Comparison of ENCODE assay signal across 9 mouse cellular contexts in genomic region chr8:111034276-111034675, GRCm38 (mm10). TPM values are rescaled to one million over a fixed set of nuclear protein-coding genes. Genes with fewer than 3 reads are reported as not detected.
DNase-seq lines count a peak whose midpoint lies in the region; ATAC-seq and TF ChIP-seq lines count a peak whose summit lies in the region.
"Had no signal": no experiment of that assay in that cellular context is flagged by ENCODE, and none has a peak within 500 bp of the region (broad histone marks: within the 10 kb centered on the region; RNA-seq: fewer than 3 reads in every experiment).

No protein-coding gene starts in this region.

- 0 out of 2 replicates have a peak, but pooled peaks have one; percentile 8 for ATAC-seq in embryonic facial prominence, embryonic 12.5 days (ENCODE audit: insufficient number of reproducible peaks, insufficient read depth, low FRiP score, low TSS enrichment)
- peak; percentile 26; the same call in 1 of the 2 replicates for ATAC-seq in intestine, embryonic 14.5 days (replicated peaks; ENCODE audit: low FRiP score, low TSS enrichment, low read depth)
- no peak for ATAC-seq in lung, embryonic 16.5 days (ENCODE audit: low read depth)
- 0 out of 2 replicates have a peak, but pooled peaks have one; percentile 3 for ATAC-seq in stomach, postnatal 0 days (ENCODE audit: low FRiP score, low TSS enrichment)

- DNase-seq in embryo, embryonic 10 days (ENCODE audit: low spot score) = peak; percentile 53
- DNase-seq in embryo, embryonic 9.5 days (ENCODE audit: extremely low spot score) = no peak
- DNase-seq in intestine, embryonic 14.5 days (ENCODE audit: low spot score) = no peak
- DNase-seq in stomach, postnatal 0 days (ENCODE audit: low spot score) = peak; percentile 34
- DNase-seq in right cerebral cortex, postnatal 25 days = no peak

- no peaks in the 10 kb centered on the region for H3K27me3 ChIP-seq in ES-Bruce4 (ENCODE audit: control insufficient read depth, insufficient read depth, low read length, poor library complexity, severe bottlenecking)
- no peaks in the 10 kb centered on the region for H3K27me3 ChIP-seq in embryonic facial prominence, embryonic 12.5 days
- H3K27me3 ChIP-seq in intestine, embryonic 14.5 days (replicated peaks; ENCODE audit: control insufficient read depth, insufficient read depth, low read length) = no peaks in the 10 kb centered on the region
- H3K27me3 ChIP-seq in lung, embryonic 16.5 days (ENCODE audit: control insufficient read depth, insufficient read depth, low read depth, low read length) = no peaks in the 10 kb centered on the region; the same call in 1 of the 2 replicates
- no peaks in the 10 kb centered on the region for H3K27me3 ChIP-seq in stomach, postnatal 0 days (ENCODE audit: control insufficient read depth, insufficient read depth, low read length)
- H3K27me3 ChIP-seq: Patski had no signal

- H3K4me2 ChIP-seq in embryonic facial prominence, embryonic 12.5 days (replicated peaks) = peak overlapping the region; percentile 66
- H3K4me2 ChIP-seq in intestine, embryonic 14.5 days (ENCODE audit: low read length) = peak overlapping the region; percentile 79
- H3K4me2 ChIP-seq in lung, embryonic 16.5 days (ENCODE audit: low read depth, low read length) = peak overlapping the region; percentile 52
- H3K4me2 ChIP-seq in stomach, postnatal 0 days (replicated peaks; ENCODE audit: low read depth) = peak overlapping the region; percentile 72

- 20% methylated on average over 12 of the region's 12 CpGs for WGBS in embryonic facial prominence, embryonic 12.5 days
- WGBS in intestine, embryonic 14.5 days = 18% methylated on average over 12 of the region's 12 CpGs
- 10% methylated on average over 12 of the region's 12 CpGs for WGBS in lung, embryonic 16.5 days
- WGBS in stomach, postnatal 0 days = 17% methylated on average over 12 of the region's 12 CpGs

- H3K27ac ChIP-seq in ES-Bruce4 (ENCODE audit: insufficient read depth, low read length) = peak overlapping the region; percentile 83
- H3K27ac ChIP-seq in embryonic facial prominence, embryonic 12.5 days = peak overlapping the region; percentile 65
- peak overlapping the region; percentile 72 for H3K27ac ChIP-seq in intestine, embryonic 14.5 days (ENCODE audit: low read depth)
- H3K27ac ChIP-seq in lung, embryonic 16.5 days (ENCODE audit: low read length) = peak overlapping the region; percentile 60
- peak overlapping the region; percentile 75 for H3K27ac ChIP-seq in stomach, postnatal 0 days (replicated peaks)

- H3K9ac ChIP-seq in ES-Bruce4 (ENCODE audit: low read depth, poor library complexity, severe bottlenecking) = peak overlapping the region; percentile 94
- H3K9ac ChIP-seq in embryonic facial prominence, embryonic 12.5 days = peak overlapping the region; percentile 73
- H3K9ac ChIP-seq in intestine, embryonic 14.5 days (ENCODE audit: low read length) = peak overlapping the region; percentile 81
- peak overlapping the region; percentile 67 for H3K9ac ChIP-seq in lung, embryonic 16.5 days (ENCODE audit: low read length)
- H3K9ac ChIP-seq in stomach, postnatal 0 days (ENCODE audit: low read length) = peak overlapping the region; percentile 72

- peaks cover 40% of the 10 kb centered on the region for H3K36me3 ChIP-seq in ES-Bruce4 (ENCODE audit: control insufficient read depth, insufficient read depth, low read length, poor library complexity, severe bottlenecking)
- peaks cover 24% of the 10 kb centered on the region for H3K36me3 ChIP-seq in embryonic facial prominence, embryonic 12.5 days
- peaks cover 28% of the 10 kb centered on the region for H3K36me3 ChIP-seq in intestine, embryonic 14.5 days (ENCODE audit: control insufficient read depth, insufficient read depth, low read length)
- peaks cover 12% of the 10 kb centered on the region for H3K36me3 ChIP-seq in lung, embryonic 16.5 days (ENCODE audit: control insufficient read depth, insufficient read depth, low read length)
- peaks cover 5% of the 10 kb centered on the region; the same call in 1 of the 2 replicates for H3K36me3 ChIP-seq in stomach, postnatal 0 days (ENCODE audit: control insufficient read depth, insufficient read depth, low read length)

- TF ChIP-seq CTCF in ES-Bruce4 (IDR thresholded peaks at IDR 0.05; ENCODE audit: low read depth, low read length) = no peak
- TF ChIP-seq CTCF in stomach, postnatal 0 days (IDR thresholded peaks at IDR 0.05; ENCODE audit: low read depth) = no peak

- peak overlapping the region; percentile 92 for H3K4me3 ChIP-seq in ES-Bruce4 (ENCODE audit: low read depth, low read length)
- peak overlapping the region; percentile 77 for H3K4me3 ChIP-seq in embryonic facial prominence, embryonic 12.5 days
- H3K4me3 ChIP-seq in intestine, embryonic 14.5 days (ENCODE audit: low read depth, low read length) = peak overlapping the region; percentile 77
- peak overlapping the region; percentile 61 for H3K4me3 ChIP-seq in lung, embryonic 16.5 days (ENCODE audit: low read length)
- peak overlapping the region; percentile 67 for H3K4me3 ChIP-seq in stomach, postnatal 0 days (ENCODE audit: low read depth, low read length)

- no peaks in the 10 kb centered on the region for H3K4me1 ChIP-seq in ES-Bruce4 (ENCODE audit: control insufficient read depth, insufficient read depth, low read length)
- H3K4me1 ChIP-seq in embryonic facial prominence, embryonic 12.5 days = peaks cover 15% of the 10 kb centered on the region
- H3K4me1 ChIP-seq in intestine, embryonic 14.5 days (replicated peaks; ENCODE audit: control insufficient read depth, insufficient read depth, low read length) = peaks cover 11% of the 10 kb centered on the region
- peaks cover 9% of the 10 kb centered on the region for H3K4me1 ChIP-seq in lung, embryonic 16.5 days (replicated peaks; ENCODE audit: control insufficient read depth, insufficient read depth, low read length)
- no peaks in the 10 kb centered on the region for H3K4me1 ChIP-seq in stomach, postnatal 0 days (replicated peaks; ENCODE audit: control insufficient read depth, insufficient read depth)

- no peak for TF ChIP-seq POLR2A in ES-Bruce4 (IDR thresholded peaks at IDR 0.05; ENCODE audit: insufficient read depth, low read length)

- no peaks in the 10 kb centered on the region for H3K9me3 ChIP-seq in ES-Bruce4 (replicated peaks; ENCODE audit: control insufficient read depth, insufficient read depth, low read length, poor library complexity, severe bottlenecking)
- H3K9me3 ChIP-seq in embryonic facial prominence, embryonic 12.5 days = no peaks in the 10 kb centered on the region
- H3K9me3 ChIP-seq in intestine, embryonic 14.5 days (ENCODE audit: control insufficient read depth, low read length) = no peaks in the 10 kb centered on the region
- H3K9me3 ChIP-seq in lung, embryonic 16.5 days (ENCODE audit: control insufficient read depth, low read length) = no peaks in the 10 kb centered on the region
- no peaks in the 10 kb centered on the region for H3K9me3 ChIP-seq in stomach, postnatal 0 days (ENCODE audit: control insufficient read depth, low read length)

- no peak for TF ChIP-seq EP300 in ES-Bruce4 (IDR thresholded peaks at IDR 0.05; ENCODE audit: insufficient read depth, low read depth, low read length)
- TF ChIP-seq EP300 in stomach, postnatal 0 days (optimal IDR thresholded peaks at IDR 0.05) = no peak

RNA-seq across cellular contexts. Expression of gene Aars, which starts 1.3 kb away (rescaled TPM):
- 146 and 153 TPM in 2 replicates for polyA plus RNA-seq in ES-Bruce4 (2011; ENCODE audit: insufficient read depth, insufficient read length, low read depth, missing spikeins)
- polyA plus RNA-seq in embryonic facial prominence, embryonic 12.5 days (2016; fragmentation: Nextera tagmentation; extraction: Ambion mirVana) = 69.9 and 71.9 TPM in 2 replicates
- 52.7 and 55.5 TPM in 2 replicates for polyA plus RNA-seq in intestine, embryonic 14.5 days (2014; fragmentation: Nextera tagmentation; extraction: Ambion mirVana)
- polyA plus RNA-seq in lung, embryonic 16.5 days (2015; fragmentation: Nextera tagmentation; extraction: Ambion mirVana) = 47.2 and 50.9 TPM in 2 replicates
- polyA plus RNA-seq in stomach, postnatal 0 days (2015; fragmentation: Nextera tagmentation; extraction: Ambion mirVana) = 27.4 and 28.8 TPM in 2 replicates

RNA-seq across cellular contexts. Expression of gene Ddx19b, which starts 2.7 kb away (rescaled TPM):
- polyA plus RNA-seq in ES-Bruce4 (2011; ENCODE audit: insufficient read depth, insufficient read length, low read depth, missing spikeins) = 23.5 and 24.8 TPM in 2 replicates
- 5.5 and 5.6 TPM in 2 replicates for polyA plus RNA-seq in embryonic facial prominence, embryonic 12.5 days (2016; fragmentation: Nextera tagmentation; extraction: Ambion mirVana)
- 7.0 and 7.3 TPM in 2 replicates for polyA plus RNA-seq in intestine, embryonic 14.5 days (2014; fragmentation: Nextera tagmentation; extraction: Ambion mirVana)
- 6.0 and 7.2 TPM in 2 replicates for polyA plus RNA-seq in lung, embryonic 16.5 days (2015; fragmentation: Nextera tagmentation; extraction: Ambion mirVana)
- 4.1 and 4.8 TPM in 2 replicates for polyA plus RNA-seq in stomach, postnatal 0 days (2015; fragmentation: Nextera tagmentation; extraction: Ambion mirVana)

RNA-seq across cellular contexts. Expression of gene Exosc6, which starts 21.9 kb away (rescaled TPM):
- polyA plus RNA-seq in ES-Bruce4 (2011; ENCODE audit: insufficient read depth, insufficient read length, low read depth, missing spikeins) = not detected in 2 replicates
- polyA plus RNA-seq in embryonic facial prominence, embryonic 12.5 days (2016; fragmentation: Nextera tagmentation; extraction: Ambion mirVana) = 26.0 and 26.9 TPM in 2 replicates
- polyA plus RNA-seq in intestine, embryonic 14.5 days (2014; fragmentation: Nextera tagmentation; extraction: Ambion mirVana) = 27.7 and 34.5 TPM in 2 replicates
- 2.1 and 5.4 TPM in 2 replicates for polyA plus RNA-seq in lung, embryonic 16.5 days (2015; fragmentation: Nextera tagmentation; extraction: Ambion mirVana)
- polyA plus RNA-seq in stomach, postnatal 0 days (2015; fragmentation: Nextera tagmentation; extraction: Ambion mirVana) = 8.6 and 10.0 TPM in 2 replicates
- polyA plus RNA-seq: Patski had no signal

RNA-seq across cellular contexts. Expression of gene Ddx19a, which starts 36.7 kb away (rescaled TPM):
- polyA plus RNA-seq in ES-Bruce4 (2011; ENCODE audit: insufficient read depth, insufficient read length, low read depth, missing spikeins) = 71.7 and 71.8 TPM in 2 replicates
- 14.1 and 16.8 TPM in 2 replicates for polyA plus RNA-seq in embryonic facial prominence, embryonic 12.5 days (2016; fragmentation: Nextera tagmentation; extraction: Ambion mirVana)
- polyA plus RNA-seq in intestine, embryonic 14.5 days (2014; fragmentation: Nextera tagmentation; extraction: Ambion mirVana) = 19.8 and 20.4 TPM in 2 replicates
- 12.9 and 13.5 TPM in 2 replicates for polyA plus RNA-seq in lung, embryonic 16.5 days (2015; fragmentation: Nextera tagmentation; extraction: Ambion mirVana)
- 6.2 and 7.5 TPM in 2 replicates for polyA plus RNA-seq in stomach, postnatal 0 days (2015; fragmentation: Nextera tagmentation; extraction: Ambion mirVana)

RNA-seq across cellular contexts. Expression of gene Clec18a, which starts 58.0 kb away (rescaled TPM):
- not detected in 2 replicates for polyA plus RNA-seq in ES-Bruce4 (2011; ENCODE audit: insufficient read depth, insufficient read length, low read depth, missing spikeins)
- polyA plus RNA-seq in embryonic facial prominence, embryonic 12.5 days (2016; fragmentation: Nextera tagmentation; extraction: Ambion mirVana) = 1.6 and 2.3 TPM in 2 replicates
- not detected in 2 replicates for polyA plus RNA-seq in intestine, embryonic 14.5 days (2014; fragmentation: Nextera tagmentation; extraction: Ambion mirVana)
- polyA plus RNA-seq in lung, embryonic 16.5 days (2015; fragmentation: Nextera tagmentation; extraction: Ambion mirVana) = not detected in 2 replicates
- polyA plus RNA-seq in stomach, postnatal 0 days (2015; fragmentation: Nextera tagmentation; extraction: Ambion mirVana) = not detected in 2 replicates

Comparison
In these comparisons a context has a peak if more than half of its experiments do, and no peak if none do; other contexts are left out.
1. DNase-seq: peak in embryo, embryonic 10 days (single experiment) and stomach, postnatal 0 days (single experiment); none in embryo, embryonic 9.5 days (single experiment), intestine, embryonic 14.5 days (single experiment) and right cerebral cortex, postnatal 25 days (single experiment).
2. Peak in every context shown above with its lines, with median percentiles within 50 percentile points of each other: H3K27ac ChIP-seq, H3K4me3 ChIP-seq, H3K9ac ChIP-seq and H3K4me2 ChIP-seq.